In genomic region chr2:180854349-180855004, GRCm38 (mm10) we compare ENCODE assay signal across 12 mouse cellular contexts.
A peak's percentile ranks its signal among the peaks of the same experiment; 100 is the strongest.
DNase-seq lines count a peak whose midpoint lies in the region; ATAC-seq lines count a peak whose summit lies in the region.
"Had no signal": no experiment of that assay in that cellular context is flagged by ENCODE, and none has a peak within 500 bp of the region (broad histone marks: within the 10 kb centered on the region; RNA-seq: fewer than 3 reads in every experiment).

No protein-coding gene starts in this region.

- no peaks in the 10 kb centered on the region for H3K4me1 ChIP-seq in embryonic facial prominence, embryonic 12.5 days
- peaks cover 26% of the 10 kb centered on the region for H3K4me1 ChIP-seq in hindbrain, embryonic 12.5 days
- peaks cover 28% of the 10 kb centered on the region for H3K4me1 ChIP-seq in midbrain, embryonic 15.5 days
- no peaks in the 10 kb centered on the region for H3K4me1 ChIP-seq in liver, embryonic 12.5 days
- H3K4me1 ChIP-seq: heart, embryonic 13.5 days; liver, embryonic 15.5 days had no signal

- no peak overlapping the region for H3K9ac ChIP-seq in embryonic facial prominence, embryonic 12.5 days
- H3K9ac ChIP-seq in hindbrain, embryonic 12.5 days: peak overlapping the region; percentile 47; the same call in 1 of the 2 replicates
- peak overlapping the region; percentile 19; the same call in 1 of the 2 replicates for H3K9ac ChIP-seq in midbrain, embryonic 15.5 days
- H3K9ac ChIP-seq in liver, embryonic 12.5 days: no peak overlapping the region
- H3K9ac ChIP-seq: heart, embryonic 13.5 days; liver, embryonic 15.5 days had no signal

- no peaks in the 10 kb centered on the region for H3K36me3 ChIP-seq in embryonic facial prominence, embryonic 12.5 days
- H3K36me3 ChIP-seq in hindbrain, embryonic 12.5 days: no peaks in the 10 kb centered on the region
- H3K36me3 ChIP-seq in midbrain, embryonic 15.5 days (replicated peaks): no peaks in the 10 kb centered on the region
- no peaks in the 10 kb centered on the region for H3K36me3 ChIP-seq in liver, embryonic 12.5 days
- H3K36me3 ChIP-seq: heart, embryonic 13.5 days; liver, embryonic 15.5 days had no signal

- 0 out of 2 replicates have a peak overlapping the region, but pooled peaks have one; percentile 1 for H3K4me3 ChIP-seq in embryonic facial prominence, embryonic 12.5 days
- H3K4me3 ChIP-seq in hindbrain, embryonic 12.5 days: peak overlapping the region; percentile 2
- peak overlapping the region; percentile 11; the same call in 1 of the 2 replicates for H3K4me3 ChIP-seq in midbrain, embryonic 15.5 days
- H3K4me3 ChIP-seq in liver, embryonic 12.5 days: no peak overlapping the region
- H3K4me3 ChIP-seq: heart, embryonic 13.5 days; liver, embryonic 15.5 days had no signal

- H3K4me2 ChIP-seq in embryonic facial prominence, embryonic 12.5 days (replicated peaks): 0 out of 2 replicates have a peak overlapping the region, but pooled peaks have one; percentile 9
- peak overlapping the region; percentile 44 for H3K4me2 ChIP-seq in hindbrain, embryonic 12.5 days (replicated peaks)
- H3K4me2 ChIP-seq in midbrain, embryonic 15.5 days: peak overlapping the region; percentile 46
- H3K4me2 ChIP-seq in liver, embryonic 12.5 days: no peak overlapping the region
- H3K4me2 ChIP-seq: heart, embryonic 13.5 days; liver, embryonic 15.5 days had no signal

- H3K27ac ChIP-seq in embryonic facial prominence, embryonic 12.5 days: no peak overlapping the region
- H3K27ac ChIP-seq in hindbrain, embryonic 12.5 days: peak overlapping the region; percentile 83
- peak overlapping the region; percentile 83 for H3K27ac ChIP-seq in midbrain, embryonic 15.5 days
- H3K27ac ChIP-seq in liver, embryonic 12.5 days: no peak overlapping the region
- H3K27ac ChIP-seq: heart, embryonic 13.5 days; liver, embryonic 15.5 days had no signal

- peak; percentile 69 for DNase-seq in brain, adult 2 months (ENCODE audit: low read depth, low spot score)
- DNase-seq in right cerebral cortex, adult 2 months (ENCODE audit: low spot score in 2 of 2): no peak
- DNase-seq in heart, postnatal 10 days: no peak
- DNase-seq: gastrocnemius, postnatal 10 days; kidney, postnatal 25 days had no signal

- peaks cover 27% of the 10 kb centered on the region for H3K27me3 ChIP-seq in embryonic facial prominence, embryonic 12.5 days
- H3K27me3 ChIP-seq in hindbrain, embryonic 12.5 days: peaks cover 35% of the 10 kb centered on the region
- H3K27me3 ChIP-seq in midbrain, embryonic 15.5 days (replicated peaks): no peaks in the 10 kb centered on the region
- H3K27me3 ChIP-seq in liver, embryonic 12.5 days (replicated peaks): peaks cover 41% of the 10 kb centered on the region

- 5% methylated on average over 8 of the region's 8 CpGs for WGBS in embryonic facial prominence, embryonic 12.5 days
- 4% methylated on average over 8 of the region's 8 CpGs for WGBS in hindbrain, embryonic 12.5 days
- 2% methylated on average over 8 of the region's 8 CpGs for WGBS in midbrain, embryonic 15.5 days
- WGBS in liver, embryonic 12.5 days (ENCODE audit: insufficient replicate concordance): 13% methylated on average over 8 of the region's 8 CpGs

- H3K9me3 ChIP-seq in embryonic facial prominence, embryonic 12.5 days: no peaks in the 10 kb centered on the region
- no peaks in the 10 kb centered on the region for H3K9me3 ChIP-seq in hindbrain, embryonic 12.5 days (replicated peaks)
- no peaks in the 10 kb centered on the region for H3K9me3 ChIP-seq in midbrain, embryonic 15.5 days
- H3K9me3 ChIP-seq in liver, embryonic 12.5 days (replicated peaks): no peaks in the 10 kb centered on the region
- H3K9me3 ChIP-seq: heart, embryonic 13.5 days; liver, embryonic 15.5 days had no signal

- no peak for ATAC-seq in embryonic facial prominence, embryonic 12.5 days (ENCODE audit: insufficient number of reproducible peaks, insufficient read depth, low FRiP score, low TSS enrichment)
- ATAC-seq in hindbrain, embryonic 12.5 days (ENCODE audit: low FRiP score): peak; percentile 45
- ATAC-seq in midbrain, embryonic 15.5 days (replicated peaks): peak; percentile 65
- no peak for ATAC-seq in liver, embryonic 12.5 days
- ATAC-seq: inflammation-experienced regulatory T-cells, adult 6 months had no signal

- intact Hi-C loops in heart, postnatal 10 days (cut with DNase I): no loop called here

Comparison
In these comparisons a context has a peak if more than half of its experiments do, and no peak if none do; other contexts are left out.
1. ATAC-seq: peak in hindbrain, embryonic 12.5 days (single experiment) and midbrain, embryonic 15.5 days (single experiment); none in embryonic facial prominence, embryonic 12.5 days (single experiment) and liver, embryonic 12.5 days (single experiment).
2. H3K27ac ChIP-seq: peak in hindbrain, embryonic 12.5 days (single experiment) and midbrain, embryonic 15.5 days (single experiment); none in embryonic facial prominence, embryonic 12.5 days (single experiment) and liver, embryonic 12.5 days (single experiment).
3. H3K9ac ChIP-seq: peak in hindbrain, embryonic 12.5 days (single experiment) and midbrain, embryonic 15.5 days (single experiment); none in embryonic facial prominence, embryonic 12.5 days (single experiment) and liver, embryonic 12.5 days (single experiment).